Mouse (Mus musculus) erythroblast, embryonic 14.5 days (primary cell): Measurements from ENCODE around the gene Bpi.

ENCODE experiments used
- GATA1 ChIP-seq: IDR thresholded peaks from 2 replicates; pipeline ENCODE4 v1.6.1; 2012; ENCODE audit warnings: low read length, inconsistent platforms, mixed read lengths
- TAL1 ChIP-seq: IDR thresholded peaks from 3 replicates; pipeline ENCODE4 v1.6.1; 2012; ENCODE audit warnings: low read length, inconsistent platforms, mixed read lengths

GRCm38 (mm10) chr2:158228670-158229502, 29.0 kb upstream of the Bpi start, which contains the start of gene D630003M21Rik:
- TF ChIP-seq TAL1 (no peak), GATA1 (no peak)
